ENCODE assay signal across 8 mouse cellular contexts in the genomic region with DNA sequence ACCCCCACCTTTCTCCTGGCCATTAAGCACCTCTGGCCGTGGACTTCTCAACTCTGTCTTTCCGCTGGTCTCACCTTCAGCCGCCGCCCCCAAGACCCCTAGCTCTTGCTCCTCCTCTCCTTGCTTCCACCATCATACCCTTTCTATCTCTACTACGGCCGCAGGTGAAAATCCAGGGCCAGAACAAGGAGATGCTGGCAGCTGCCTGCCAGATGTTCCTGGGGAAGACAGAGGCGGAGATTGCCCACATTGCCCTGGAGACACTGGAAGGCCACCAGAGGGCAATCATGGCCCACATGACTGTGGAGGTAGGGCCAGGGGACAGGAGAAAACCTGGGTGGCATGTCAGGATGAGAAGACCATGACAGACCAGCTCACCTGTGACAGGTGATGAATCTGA. TPM values are rescaled to one million over a fixed set of nuclear protein-coding genes. Genes with fewer than 3 reads are reported as not detected.
DNase-seq lines count a peak whose midpoint lies in the region; ATAC-seq and TF ChIP-seq lines count a peak whose summit lies in the region.

No protein-coding gene starts in this region.

- no peak for ATAC-seq in intestine, postnatal 0 days
- ATAC-seq in neural tube, embryonic 12.5 days (ENCODE audit: low FRiP score, low read depth): no peak

- DNase-seq in cerebellum, adult 9-10 months: peak; percentile 42
- no peak for DNase-seq in cerebellum, postnatal 25 days
- DNase-seq in spleen, postnatal 4 days (ENCODE audit: low spot score in 2 of 2): peak; percentile 57 to 71
- DNase-seq in spleen, postnatal 14 days (ENCODE audit: low spot score in 2 of 2): no peak
- DNase-seq in layer of hippocampus, adult 11-12 months (ENCODE audit: low spot score): no peak
- no peak for DNase-seq in frontal cortex, postnatal 10 days (ENCODE audit: low spot score in 2 of 2)

- H3K36me3 ChIP-seq in intestine, postnatal 0 days (ENCODE audit: control insufficient read depth, insufficient read depth): peaks cover 25% of the 10 kb centered on the region
- H3K36me3 ChIP-seq in neural tube, embryonic 12.5 days: peaks cover 28% of the 10 kb centered on the region

- no peak overlapping the region for H3K9ac ChIP-seq in intestine, postnatal 0 days (ENCODE audit: low read depth, low read length)
- peak overlapping the region; percentile 70 for H3K9ac ChIP-seq in neural tube, embryonic 12.5 days

- peak overlapping the region; percentile 69; the same call in 1 of the 2 replicates for H3K4me3 ChIP-seq in intestine, postnatal 0 days (ENCODE audit: low read depth, low read length)
- H3K4me3 ChIP-seq in neural tube, embryonic 12.5 days: 0 out of 2 replicates have a peak overlapping the region, but pooled peaks have one; percentile 72

- no peaks in the 10 kb centered on the region for H3K9me3 ChIP-seq in intestine, postnatal 0 days (ENCODE audit: control insufficient read depth)
- no peaks in the 10 kb centered on the region for H3K9me3 ChIP-seq in neural tube, embryonic 12.5 days

- no peaks in the 10 kb centered on the region for H3K4me1 ChIP-seq in intestine, postnatal 0 days (replicated peaks; ENCODE audit: control insufficient read depth, insufficient read depth, low read length)
- H3K4me1 ChIP-seq in neural tube, embryonic 12.5 days: peaks cover 26% of the 10 kb centered on the region

- 67% methylated on average over 7 of the region's 7 CpGs for WGBS in intestine, postnatal 0 days
- 58% methylated on average over 7 of the region's 7 CpGs for WGBS in neural tube, embryonic 12.5 days

- peak overlapping the region; percentile 93 for H3K4me2 ChIP-seq in intestine, postnatal 0 days (replicated peaks; ENCODE audit: low read depth)
- H3K4me2 ChIP-seq in neural tube, embryonic 12.5 days (replicated peaks): peak overlapping the region; percentile 85

- H3K27ac ChIP-seq in intestine, postnatal 0 days (ENCODE audit: low read depth, low read length): no peak overlapping the region
- no peak overlapping the region for H3K27ac ChIP-seq in neural tube, embryonic 12.5 days

- H3K27me3 ChIP-seq in intestine, postnatal 0 days (replicated peaks; ENCODE audit: control insufficient read depth, insufficient read depth, low read length): no peaks in the 10 kb centered on the region
- H3K27me3 ChIP-seq in neural tube, embryonic 12.5 days (replicated peaks): peaks cover 14% of the 10 kb centered on the region

- peak; percentile 69 for TF ChIP-seq CTCF in intestine, postnatal 0 days (IDR thresholded peaks at IDR 0.05; ENCODE audit: low read depth)

RNA-seq across cellular contexts. Expression of gene Flot1, which starts 1.4 kb away (rescaled TPM):
- polyA plus RNA-seq in intestine, postnatal 0 days (2015; fragmentation: Nextera tagmentation; extraction: Ambion mirVana): 56.4 and 57.8 TPM in 2 replicates
- polyA plus RNA-seq in neural tube, embryonic 12.5 days (2016; fragmentation: Nextera tagmentation; extraction: Ambion mirVana): 60.5 and 60.6 TPM in 2 replicates

RNA-seq across cellular contexts. Expression of gene Ier3, which starts 2.9 kb away (rescaled TPM):
- 34.6 and 36.9 TPM in 2 replicates for polyA plus RNA-seq in intestine, postnatal 0 days (2015; fragmentation: Nextera tagmentation; extraction: Ambion mirVana)
- 5.2 and 7.9 TPM in 2 replicates for polyA plus RNA-seq in neural tube, embryonic 12.5 days (2016; fragmentation: Nextera tagmentation; extraction: Ambion mirVana)

RNA-seq across cellular contexts. Expression of gene Tubb5, which starts 13.7 kb away (rescaled TPM):
- 233 and 240 TPM in 2 replicates for polyA plus RNA-seq in intestine, postnatal 0 days (2015; fragmentation: Nextera tagmentation; extraction: Ambion mirVana)
- polyA plus RNA-seq in neural tube, embryonic 12.5 days (2016; fragmentation: Nextera tagmentation; extraction: Ambion mirVana): 1,533 and 1,543 TPM in 2 replicates

RNA-seq across cellular contexts. Expression of gene Mdc1, which starts 16.9 kb away (rescaled TPM):
- polyA plus RNA-seq in intestine, postnatal 0 days (2015; fragmentation: Nextera tagmentation; extraction: Ambion mirVana): 2.3 and 2.7 TPM in 2 replicates
- polyA plus RNA-seq in neural tube, embryonic 12.5 days (2016; fragmentation: Nextera tagmentation; extraction: Ambion mirVana): 13.6 and 14.7 TPM in 2 replicates

RNA-seq across cellular contexts. Expression of gene Nrm, which starts 36.7 kb away (rescaled TPM):
- 19.8 and 20.6 TPM in 2 replicates for polyA plus RNA-seq in intestine, postnatal 0 days (2015; fragmentation: Nextera tagmentation; extraction: Ambion mirVana)
- polyA plus RNA-seq in neural tube, embryonic 12.5 days (2016; fragmentation: Nextera tagmentation; extraction: Ambion mirVana): 40.5 and 41.3 TPM in 2 replicates

Comparison
In these comparisons a context has a peak if more than half of its experiments do, and no peak if none do; other contexts are left out.
1. DNase-seq: peak in cerebellum, adult 9-10 months (single experiment) and spleen, postnatal 4 days (2 of 2); none in cerebellum, postnatal 25 days (0 of 2), spleen, postnatal 14 days (0 of 2), layer of hippocampus, adult 11-12 months (single experiment) and frontal cortex, postnatal 10 days (0 of 2).